Mouse (Mus musculus) neural tube, embryonic 14.5 days (tissue): ENCODE data around the gene Zswim1. TPM values are rescaled to one million over a fixed set of nuclear protein-coding genes. Genes with fewer than 3 reads are reported as not detected.
"Not testable (repeated sequence)": the region's sequence is repeated elsewhere in the genome, so short reads cannot be mapped to it uniquely, and the experiment has no call there.

Experiments used
- ATAC-seq: fragments of 200-750 bp; cut with Nextera tagmentation; 2 replicates; pipeline ENCODE4 v1.8.0; 2017; ENCODE audit warnings: low read depth, mild to moderate bottlenecking, moderate TSS enrichment, moderate library complexity
- H3K27ac ChIP-seq: fragments of 300-500 bp; sonication (generic); 2 replicates; pipeline ENCODE4 v1.5.1; 2014; ENCODE audit warnings: low read depth, mild to moderate bottlenecking, control low read depth, low read length, moderate library complexity, mixed read lengths
- H3K27me3 ChIP-seq: fragments of 300-500 bp; sonication (generic); 2 replicates; pipeline ENCODE4 v1.6.1; 2014; ENCODE audit warnings: low read length; ENCODE audit not compliant: control insufficient read depth, insufficient read depth
- H3K36me3 ChIP-seq: fragments of 300-500 bp; sonication (generic); 2 replicates; pipeline ENCODE4 v1.6.1; 2014; ENCODE audit warnings: low read length, mixed read lengths; ENCODE audit not compliant: control insufficient read depth, insufficient read depth
- H3K4me1 ChIP-seq: fragments of 300-500 bp; sonication (generic); 2 replicates; pipeline ENCODE4 v1.6.1; 2014; ENCODE audit warnings: low read length; ENCODE audit not compliant: control insufficient read depth, insufficient read depth
- H3K4me2 ChIP-seq: fragments of 300-500 bp; sonication (generic); 2 replicates; pipeline ENCODE4 v1.6.1; 2014; ENCODE audit warnings: mild to moderate bottlenecking, low read depth, low read length, control low read depth
- H3K4me3 ChIP-seq: fragments of 300-500 bp; sonication (generic); 2 replicates; pipeline ENCODE4 v1.5.1; 2014; ENCODE audit warnings: low read depth, low read length, control low read depth, mixed read lengths
- H3K9ac ChIP-seq: fragments of 300-500 bp; sonication (generic); replicated peaks from 2 replicates; pipeline ENCODE4 v1.6.1; 2014; ENCODE audit warnings: low read depth, mild to moderate bottlenecking, control low read depth, low read length, mixed read lengths
- H3K9me3 ChIP-seq: fragments of 300-500 bp; sonication (generic); 2 replicates; pipeline ENCODE4 v1.6.1; 2016; ENCODE audit warnings: low read length; ENCODE audit not compliant: control insufficient read depth
- WGBS: fragments of 180-500 bp; shearing (Covaris S2); extraction: QIAGEN DNeasy Blood & Tissue Kit; methylation state at CpG from one replicate; pipeline ENCODE4 v1.1.7; 2014; 5-methylcytosine and 5-hydroxymethylcytosine counted together
- polyA plus RNA-seq: library from polyadenylated mRNA; unstranded; fragments of >200 nt; fragmentation: Nextera tagmentation; extraction: Ambion mirVana; gene quantifications from 2 replicates; pipeline ENCODE4 v1.2.1, GENCODE M21; 2014

Gene Zswim1
- polyA plus RNA-seq, 1 experiment from 2014 or later, result 29.3 TPM

GRCm38 (mm10) chr2:164832032-164832747 is 9.7 kb downstream of the Zswim1 start:
- Histone ChIP-seq H3K4me3 (peak overlapping the region; percentile 70), H3K9ac (peak overlapping the region; percentile 78), H3K9me3 (no peaks in the 10 kb centered on the region), H3K27me3 (no peaks in the 10 kb centered on the region), H3K4me2 (peak overlapping the region; percentile 99), H3K27ac (peak overlapping the region; percentile 74; the same call in 1 of the 2 replicates), H3K4me1 (peaks cover 3% of the 10 kb centered on the region; the same call in 1 of the 2 replicates), H3K36me3 (peaks cover 8% of the 10 kb centered on the region; the same call in 1 of the 2 replicates)
- ATAC-seq, result no peak
- 61% methylated on average over 16 of the region's 16 CpGs for WGBS

DNA sequence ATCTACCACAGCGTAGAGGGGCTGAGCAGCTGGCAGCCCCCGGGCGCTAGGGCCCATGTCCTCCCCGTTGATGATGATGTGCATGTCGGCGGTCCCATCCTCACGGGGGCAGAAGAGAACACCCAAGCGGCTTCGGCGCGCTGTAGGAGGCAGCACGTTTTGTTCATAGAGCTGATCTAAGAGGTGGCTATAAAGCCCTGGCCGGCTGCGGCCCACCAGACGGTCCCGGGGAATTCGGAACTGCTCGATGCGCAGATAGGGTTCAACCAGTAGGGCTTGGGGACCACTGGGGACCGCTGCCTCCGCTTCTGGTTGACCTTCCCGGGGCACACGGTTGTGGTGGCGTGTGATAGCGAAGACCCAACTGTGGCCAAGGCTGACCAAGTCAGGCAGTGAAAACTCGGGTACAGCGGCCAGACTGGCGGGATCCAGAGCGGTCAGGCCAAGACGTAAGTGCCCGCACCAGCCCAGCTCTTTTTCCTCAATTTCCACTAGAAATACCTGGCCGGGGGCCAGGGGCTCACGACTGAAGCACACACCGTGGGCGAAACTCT is 10.3 kb downstream of the Zswim1 start, which contains the start of gene Ctsa:
Gene Ctsa (plus strand): TSS at position 126 of the 554 bp plus-strand sequence.
- peaks cover 3% of the 10 kb centered on the region; the same call in 1 of the 2 replicates for H3K4me1 ChIP-seq
- peak within 1 kb of the TSS; percentile 78 for H3K9ac ChIP-seq
- H3K4me2 ChIP-seq, result peak within 1 kb of the TSS; percentile 99
- H3K4me3 ChIP-seq, result peak within 1 kb of the TSS; percentile 70
- peak; percentile 73 for ATAC-seq
- H3K27ac ChIP-seq, result peak within 1 kb of the TSS; percentile 74
- H3K36me3 ChIP-seq, result peaks cover 4% of the 10 kb centered on the region; the same call in 1 of the 2 replicates
- no peaks in the 10 kb centered on the region for H3K9me3 ChIP-seq
- H3K27me3 ChIP-seq, result no peaks in the 10 kb centered on the region
- under 1% methylated on average over 35 of the region's 35 CpGs for WGBS

- peaks cover 9% of the 10 kb centered on the region; the same call in 1 of the 2 replicates for H3K36me3 ChIP-seq
- H3K27ac ChIP-seq, result peak within 1 kb of the TSS; percentile 74
- H3K4me3 ChIP-seq, result peak within 1 kb of the TSS; percentile 70
- ATAC-seq, result peak; percentile 56
- peak within 1 kb of the TSS; percentile 78 for H3K9ac ChIP-seq
- H3K4me2 ChIP-seq, result peak within 1 kb of the TSS; percentile 99
- H3K4me1 ChIP-seq, result peaks cover 3% of the 10 kb centered on the region; the same call in 1 of the 2 replicates
- H3K9me3 ChIP-seq, result no peaks in the 10 kb centered on the region
- no peaks in the 10 kb centered on the region for H3K27me3 ChIP-seq
- WGBS, result under 1% methylated on average over 29 of the region's 31 CpGs
Measured at GRCm38 (mm10) chr2:164833314-164833959, 11.0 kb downstream of the Zswim1 start, which contains the start of gene Neurl2. Gene Neurl2 (minus strand): TSS chr2:164833456.

DNA sequence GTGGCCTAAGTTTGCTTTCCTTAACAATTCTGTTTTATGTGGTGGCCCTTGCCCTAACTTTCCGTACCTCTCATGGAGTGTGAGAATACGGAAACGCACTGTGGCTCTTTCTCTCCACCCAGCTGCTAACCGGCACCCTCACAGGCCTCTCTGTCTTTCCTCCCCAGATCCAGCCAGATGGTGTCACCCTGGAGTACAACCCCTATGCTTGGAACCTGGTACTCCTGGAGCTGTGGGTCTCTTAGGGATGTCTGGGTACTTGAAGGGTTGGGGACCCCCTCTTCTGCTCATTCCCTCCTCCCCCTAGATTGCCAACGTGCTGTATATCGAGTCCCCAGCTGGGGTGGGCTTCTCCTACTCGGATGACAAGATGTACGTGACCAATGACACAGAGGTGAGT is 12.0 kb downstream of the Zswim1 start:
- Histone ChIP-seq H3K4me1 (peaks cover 3% of the 10 kb centered on the region; the same call in 1 of the 2 replicates), H3K4me3 (peak overlapping the region; percentile 70), H3K4me2 (peak overlapping the region; percentile 99), H3K36me3 (peaks cover 17% of the 10 kb centered on the region; the same call in 1 of the 2 replicates), H3K9me3 (no peaks in the 10 kb centered on the region), H3K27ac (no peak overlapping the region), H3K9ac (no peak overlapping the region; the same call in 1 of the 2 replicates), H3K27me3 (no peaks in the 10 kb centered on the region)
- WGBS, result 42% methylated on average over 8 of the region's 8 CpGs
- ATAC-seq, result no peak

- WGBS, result 92% methylated on average over 4 of the region's 4 CpGs
- ATAC-seq, result no peak
- Histone ChIP-seq H3K4me1 (peaks cover 3% of the 10 kb centered on the region; the same call in 1 of the 2 replicates), H3K27me3 (no peaks in the 10 kb centered on the region), H3K36me3 (peaks cover 20% of the 10 kb centered on the region; the same call in 1 of the 2 replicates), H3K4me3 (no peak overlapping the region), H3K27ac (no peak overlapping the region), H3K9ac (no peak overlapping the region), H3K4me2 (no peak overlapping the region), H3K9me3 (no peaks in the 10 kb centered on the region)
Measured at GRCm38 (mm10) chr2:164835164-164835563, 12.7 kb downstream of the Zswim1 start.

DNA sequence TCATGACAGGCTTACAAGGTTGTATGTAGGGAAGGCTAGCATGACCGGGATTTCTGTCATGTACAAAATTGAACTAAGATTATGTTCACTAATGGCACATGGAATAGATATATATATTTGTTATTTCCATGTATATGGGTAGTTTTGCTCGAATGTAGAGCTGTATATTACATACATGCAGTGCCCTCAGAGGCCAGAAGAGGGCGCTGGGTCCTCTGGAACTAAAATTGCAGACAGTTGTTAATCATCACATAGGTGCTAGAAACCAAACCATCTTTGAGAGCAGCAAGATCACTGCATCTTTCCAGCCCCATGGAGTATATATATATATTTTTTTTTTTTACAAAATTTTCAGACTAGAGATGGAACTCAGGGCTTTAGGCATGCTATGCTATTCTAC is 23.3 kb downstream of the Zswim1 start:
- 58% methylated on average over 3 of the region's 3 CpGs for WGBS
- no peak overlapping the region for H3K4me2 ChIP-seq
- no peaks in the 10 kb centered on the region for H3K9me3 ChIP-seq

GRCm38 (mm10) chr2:164850061-164850460 is 27.6 kb downstream of the Zswim1 start:
- ATAC-seq, result no peak
- H3K27me3 ChIP-seq, result no peaks in the 10 kb centered on the region
- H3K9me3 ChIP-seq, result no peaks in the 10 kb centered on the region
- no peak overlapping the region for H3K4me2 ChIP-seq
- no peak overlapping the region for H3K9ac ChIP-seq
- WGBS, result 92% methylated on average over 8 of the region's 8 CpGs
- no peaks in the 10 kb centered on the region for H3K4me1 ChIP-seq
- no peak overlapping the region for H3K4me3 ChIP-seq
- no peak overlapping the region for H3K27ac ChIP-seq
- H3K36me3 ChIP-seq, result no peaks in the 10 kb centered on the region

More for the DNA sequence above, 23.3 kb downstream of the Zswim1 start:
- H3K9ac ChIP-seq, result no peak overlapping the region
- H3K27me3 ChIP-seq, result no peaks in the 10 kb centered on the region
- ATAC-seq, result no peak
- H3K27ac ChIP-seq, result no peak overlapping the region
- H3K4me3 ChIP-seq, result no peak overlapping the region
- no peaks in the 10 kb centered on the region for H3K4me1 ChIP-seq
- H3K36me3 ChIP-seq, result no peaks in the 10 kb centered on the region

GRCm38 (mm10) chr2:164855572-164855971 is 33.1 kb downstream of the Zswim1 start:
- H3K27ac ChIP-seq, ATAC-seq, H3K9ac ChIP-seq, H3K4me3 ChIP-seq, H3K9me3 ChIP-seq, H3K27me3 ChIP-seq, H3K36me3 ChIP-seq: not testable (repeated sequence)
- H3K4me2 ChIP-seq, result peak overlapping the region; percentile 89; the same call in 1 of the 2 replicates
- WGBS, result 78% methylated on average over 5 of the region's 5 CpGs
- peaks cover 12% of the 10 kb centered on the region; the same call in 1 of the 2 replicates for H3K4me1 ChIP-seq
